Mouse (Mus musculus) mesoderm, embryonic 11.5 days (tissue): ENCODE results near the gene Sertad1.

Experiments
- DNase-seq: peaks from one replicate; pipeline ENCODE4 v3.0.0-alpha.2; 2012; ENCODE audit warnings: low read depth, low spot score

The Sertad1 gene

DNA sequence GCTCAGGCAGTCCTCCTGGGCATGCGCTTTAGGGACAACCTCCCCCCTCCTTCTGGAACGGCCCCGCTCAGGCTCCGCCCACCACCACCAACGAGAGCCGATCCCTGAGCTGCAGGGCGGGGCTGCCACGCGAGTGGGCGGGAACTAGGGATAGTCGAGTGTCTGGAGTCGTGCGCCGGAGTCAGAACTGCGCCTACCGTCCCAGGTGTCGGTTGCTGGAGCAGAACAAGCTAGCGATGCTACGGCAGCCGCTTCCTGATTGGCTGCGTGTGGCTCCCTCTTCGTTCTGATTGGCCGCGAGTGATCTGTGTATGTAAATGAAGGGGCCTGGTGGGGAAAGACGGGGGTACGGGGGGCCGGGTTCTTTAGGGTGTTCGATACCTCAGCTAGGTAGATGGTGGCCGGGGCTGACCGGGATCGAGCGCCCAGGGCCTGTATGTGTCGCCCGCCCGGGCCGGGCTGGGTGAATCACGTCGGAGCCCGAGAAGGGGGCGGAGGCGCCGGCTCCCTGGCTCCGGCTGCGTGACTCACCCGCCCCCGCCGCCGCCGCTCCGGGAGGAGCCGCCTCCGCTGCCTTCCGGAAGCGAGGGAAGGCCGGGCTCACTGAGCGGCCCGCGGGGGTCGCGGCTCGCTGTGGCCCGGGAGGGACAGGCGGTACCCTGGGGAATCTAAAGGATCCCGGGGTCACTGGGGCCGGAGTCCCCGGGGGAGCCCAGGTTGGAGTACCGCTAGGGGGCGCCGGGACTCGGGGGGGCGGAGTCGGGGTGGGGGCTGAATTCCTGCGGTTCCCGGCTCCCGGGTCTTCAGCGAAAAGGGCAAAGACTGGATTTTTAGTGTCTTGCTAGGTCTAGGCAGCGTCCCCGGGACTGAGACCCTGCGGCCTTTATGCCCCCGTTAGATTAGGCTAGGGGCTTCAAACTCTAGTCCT lies at the start of gene Sertad1:
Gene Sertad1, plus strand, starts transcription at position 141 of the 928 bp plus-strand sequence.
- DNase-seq, result peak; percentile 99

- peak; percentile 35 for DNase-seq
Measured at GRCm38 (mm10) chr7:27437544-27437943, 49.2 kb upstream of the Sertad1 start.

DNA sequence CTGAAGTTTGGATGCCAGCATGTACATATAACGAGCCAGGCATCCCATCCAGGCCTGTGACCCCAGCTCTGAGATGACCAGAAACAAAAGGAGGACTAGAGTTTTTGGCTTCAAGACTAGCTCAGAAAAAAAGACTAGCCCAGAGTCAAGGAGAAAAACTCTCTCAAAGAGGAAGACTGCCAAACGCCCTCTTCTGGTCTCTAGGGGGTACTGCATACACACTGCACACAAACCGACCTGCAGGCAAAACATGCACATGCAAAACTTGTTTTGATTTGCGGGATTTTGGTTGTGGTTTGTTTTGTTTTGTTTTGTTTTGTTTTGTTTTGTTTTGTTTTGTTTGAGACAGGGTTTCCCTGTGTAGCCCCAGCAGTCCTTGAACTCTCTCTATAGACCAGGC lies 46.7 kb upstream of the Sertad1 start:
- DNase-seq, result no peak

- no peak for DNase-seq
Measured at GRCm38 (mm10) chr7:27446051-27446450, 40.7 kb upstream of the Sertad1 start.

GRCm38 (mm10) chr7:27446521-27447418 lies 39.9 kb upstream of the Sertad1 start:
- DNase-seq, result peak; percentile 41

- DNase-seq, result peak; percentile 100
Measured at GRCm38 (mm10) chr7:27447419-27448286, 39.1 kb upstream of the Sertad1 start, which contains the start of the genes Sptbn4 and Blvrb. Gene Sptbn4 (minus strand): TSS chr7:27447686. Gene Blvrb (plus strand): TSS chr7:27447978.

DNA sequence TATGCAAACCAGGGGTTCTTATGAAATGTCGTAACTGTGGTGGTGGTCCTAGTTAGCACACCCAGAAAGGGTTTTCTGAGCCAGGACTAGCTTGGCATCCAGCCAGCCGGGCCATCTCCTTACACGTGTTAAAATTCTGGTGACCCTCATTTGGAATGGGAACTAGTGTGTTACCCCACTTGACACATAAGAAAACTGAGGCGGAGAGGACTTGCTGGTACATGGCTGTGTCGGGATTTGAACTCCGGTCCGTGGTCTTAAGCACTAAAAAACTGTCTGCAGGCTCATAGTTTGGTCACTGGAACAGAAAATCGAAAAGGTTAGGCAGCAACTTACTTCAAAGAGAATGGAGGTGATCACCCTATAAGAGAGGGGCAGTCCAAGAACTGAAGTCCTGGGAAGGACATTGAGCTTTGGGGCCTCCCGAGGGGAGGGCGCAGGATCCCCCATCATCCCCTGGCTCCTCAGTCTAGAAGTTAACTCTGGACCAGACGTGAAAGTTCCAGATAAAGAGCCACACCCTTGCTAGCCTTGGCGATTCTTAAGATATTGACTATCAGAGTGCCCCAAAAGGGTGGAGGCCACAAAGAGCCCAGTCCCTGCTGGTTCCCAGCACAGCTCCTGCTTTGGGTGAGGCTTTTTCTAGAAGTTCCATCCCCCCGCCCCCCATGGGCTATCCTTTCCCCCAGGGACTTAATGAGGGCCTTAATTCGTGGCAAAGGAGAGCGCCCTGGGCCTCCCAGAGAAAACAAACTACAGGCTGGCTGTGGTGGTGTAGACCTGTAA lies 38.1 kb upstream of the Sertad1 start:
- DNase-seq, result no peak

GRCm38 (mm10) chr7:27449256-27449862 lies 37.4 kb upstream of the Sertad1 start:
- DNase-seq, result peak; percentile 66

DNA sequence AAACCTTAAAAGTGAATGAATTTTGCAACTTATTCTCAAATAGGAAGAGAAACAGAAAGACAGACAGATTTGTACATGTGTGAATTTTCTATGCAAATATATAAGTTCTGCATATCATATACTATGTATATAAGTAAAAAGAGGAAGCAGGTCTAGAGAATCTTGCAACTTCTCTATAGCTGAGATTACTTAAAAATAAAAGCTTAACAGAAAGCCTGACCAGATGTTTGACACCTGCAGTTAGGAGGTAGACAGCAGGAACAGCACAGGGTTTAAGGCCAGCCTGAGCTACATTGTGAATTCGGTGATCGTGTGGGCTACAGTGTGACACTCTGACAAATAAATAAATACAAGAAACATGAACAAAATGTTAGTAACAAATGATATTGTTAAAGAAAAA lies 35.4 kb upstream of the Sertad1 start:
- DNase-seq, result no peak

DNA sequence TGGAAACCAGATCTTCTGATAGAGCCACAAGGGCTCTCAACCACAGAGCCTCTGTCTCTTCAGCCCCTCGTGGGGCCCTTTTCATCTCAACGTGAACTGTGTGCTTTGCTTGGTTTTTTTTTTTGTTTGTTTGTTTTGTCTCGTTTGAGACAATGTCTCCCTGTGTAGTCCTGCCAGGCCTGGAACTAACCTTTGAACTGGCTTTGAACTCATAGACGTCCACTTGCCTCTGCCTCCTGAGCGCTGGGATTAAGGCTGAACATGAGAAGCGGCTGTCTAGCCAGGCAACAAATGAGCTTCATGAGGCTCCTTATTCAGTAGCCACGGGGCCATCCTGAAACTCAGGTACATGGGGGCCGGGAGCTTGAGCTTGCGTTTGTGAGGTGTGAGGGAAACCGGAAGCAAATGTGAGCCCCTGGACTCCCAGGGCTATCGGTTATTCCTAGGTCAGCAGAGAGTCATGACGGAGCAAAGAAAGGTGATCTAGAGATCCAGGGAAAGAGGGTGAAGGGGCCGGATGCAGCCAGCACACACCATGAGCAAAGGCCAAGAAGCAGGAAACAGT lies 34.4 kb upstream of the Sertad1 start:
- DNase-seq, result no peak

- no peak for DNase-seq
Measured at GRCm38 (mm10) chr7:27454461-27455121, 32.1 kb upstream of the Sertad1 start.

DNA sequence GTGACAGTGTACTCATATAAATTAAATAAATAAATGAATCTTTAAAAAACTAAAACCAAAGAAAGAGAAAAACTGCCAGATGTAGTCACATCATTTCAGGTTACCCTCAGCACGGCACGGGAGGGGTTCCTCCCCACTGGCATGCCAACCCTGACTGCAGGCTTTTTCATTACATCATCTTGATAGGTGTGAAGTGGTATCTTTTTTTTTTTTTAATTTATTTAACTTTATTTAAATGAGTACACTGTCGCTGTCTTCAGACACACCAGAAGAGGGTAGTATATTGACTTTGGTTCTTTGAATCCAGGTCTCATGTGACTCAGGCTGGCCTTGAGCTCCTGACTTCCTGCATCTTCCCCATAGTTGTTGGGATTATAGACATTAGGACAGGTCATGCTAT lies 31.4 kb upstream of the Sertad1 start:
- DNase-seq, result no peak

DNA sequence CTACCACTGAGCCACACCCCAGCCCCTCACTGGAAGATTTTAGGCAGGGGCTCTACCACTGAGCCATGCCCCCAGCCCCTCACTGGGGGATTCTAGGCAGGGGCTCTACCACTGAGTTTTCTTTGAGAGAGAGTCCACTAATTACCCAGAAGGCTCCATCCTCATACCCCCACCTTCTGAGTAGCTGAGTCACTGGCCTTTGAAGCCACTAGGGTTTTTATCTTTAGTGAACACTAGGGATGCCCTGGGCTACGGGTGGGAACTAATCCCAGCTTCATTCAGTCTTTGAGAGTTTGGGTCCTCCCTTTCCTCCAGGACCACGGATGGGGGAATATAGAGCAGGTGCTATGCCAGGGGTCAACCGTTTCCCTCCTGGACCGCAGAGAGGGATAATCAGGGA lies 28.1 kb upstream of the Sertad1 start:
- DNase-seq, result no peak

GRCm38 (mm10) chr7:27459640-27460039 lies 27.1 kb upstream of the Sertad1 start:
- no peak for DNase-seq

DNA sequence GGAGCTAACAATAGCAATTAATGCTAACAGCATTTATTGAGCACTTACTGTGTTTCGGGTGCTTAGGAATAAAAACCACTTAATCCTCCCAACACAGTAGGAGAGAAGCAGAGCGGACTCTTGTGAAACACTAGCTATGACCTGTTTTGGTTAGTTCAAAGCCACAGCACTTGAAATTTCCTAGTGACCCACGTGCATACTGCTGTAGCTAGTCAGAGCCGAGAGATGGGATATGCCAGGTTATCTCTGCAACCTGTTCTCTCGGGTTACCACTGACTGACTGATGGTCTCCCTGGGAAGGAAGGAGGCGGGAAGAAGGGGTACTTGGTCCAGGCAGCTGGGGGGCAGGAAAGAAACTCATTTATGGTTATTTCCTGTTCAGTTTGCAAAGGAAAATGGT lies 26.2 kb upstream of the Sertad1 start:
- no peak for DNase-seq

DNA sequence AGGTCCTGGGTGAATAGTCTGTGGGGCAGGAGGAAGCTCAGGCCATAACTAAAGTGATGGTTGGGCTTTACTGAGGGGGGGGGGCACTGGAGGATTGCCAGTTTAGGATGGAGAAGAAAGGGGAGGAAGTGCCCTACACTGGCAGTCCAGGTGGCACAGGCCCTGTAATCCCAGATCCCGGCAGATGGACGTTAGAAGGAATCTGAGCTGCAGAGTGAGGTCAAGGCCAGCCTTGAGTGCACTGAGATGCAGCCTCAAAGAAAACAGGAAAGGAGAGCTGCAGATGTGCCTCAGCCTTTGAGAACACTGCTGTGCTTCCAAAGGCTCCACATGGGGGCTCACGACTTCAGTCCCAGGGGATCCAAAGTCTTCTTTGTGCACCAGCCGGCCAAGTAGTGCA lies 19.1 kb upstream of the Sertad1 start:
- no peak for DNase-seq

- no peak for DNase-seq
Measured at GRCm38 (mm10) chr7:27471390-27472120, 15.2 kb upstream of the Sertad1 start.

- DNase-seq, result no peak
Measured at GRCm38 (mm10) chr7:27472596-27472995, 14.1 kb upstream of the Sertad1 start.
